Mouse (Mus musculus) MEL (cell line): ENCODE measurements around the gene Lmo1.

ENCODE experiments used
- CTCF ChIP-seq, 3 experiments: IDR thresholded peaks in 2 of 3; conservative IDR thresholded peaks in 1 of 3; 2 replicates each; pipeline ENCODE4 v1.5.1; 2011 to 2012; ENCODE audit warnings: low read length in 3 of 3, low read depth in 2 of 3, mild to moderate bottlenecking in 2 of 3, improper control_type of control experiment in 1 of 3, inconsistent platforms in 1 of 3, mixed read lengths in 1 of 3, moderate library complexity in 1 of 3; ENCODE audit not compliant: control insufficient read depth in 1 of 3, insufficient read depth in 1 of 3, poor library complexity in 1 of 3, severe bottlenecking in 1 of 3
- EP300 ChIP-seq, 2 experiments: IDR thresholded peaks; 2 replicates each; pipeline ENCODE4 v1.6.1; 2011; ENCODE audit warnings: improper control_type of control experiment in 2 of 2, low read length in 2 of 2, low read depth in 1 of 2, mild to moderate bottlenecking in 1 of 2
- ETS1 ChIP-seq: IDR thresholded peaks from 2 replicates; pipeline ENCODE4 v1.6.1; 2012; ENCODE audit warnings: low read depth, mild to moderate bottlenecking, inconsistent platforms, low read length, improper control_type of control experiment, moderate library complexity
- GABPA ChIP-seq: IDR thresholded peaks from 2 replicates; pipeline ENCODE4 v1.6.1; 2012; ENCODE audit warnings: low read depth, mild to moderate bottlenecking, inconsistent platforms, low read length, improper control_type of control experiment, moderate library complexity
- GATA1 ChIP-seq: IDR thresholded peaks from 2 replicates; pipeline ENCODE4 v1.6.1; 2011; ENCODE audit warnings: low read depth, low read length, improper control_type of control experiment
- POLR2A ChIP-seq, 2 experiments: IDR thresholded peaks; 2 replicates each; pipeline ENCODE4 v1.6.1; 2011 to 2012; ENCODE audit warnings: low read length in 2 of 2, mild to moderate bottlenecking in 2 of 2, control low read depth in 1 of 2, improper control_type of control experiment in 1 of 2, low read depth in 1 of 2, moderate library complexity in 1 of 2; ENCODE audit not compliant: control insufficient read depth in 1 of 2, insufficient read depth in 1 of 2, poor library complexity in 1 of 2
- TBP ChIP-seq: IDR thresholded peaks from 2 replicates; pipeline ENCODE4 v1.8.0; 2011; ENCODE audit warnings: low read depth, low read length, improper control_type of control experiment
- USF1 ChIP-seq: IDR thresholded peaks from 2 replicates; pipeline ENCODE4 v1.6.1; 2014; ENCODE audit warnings: low read depth, mild to moderate bottlenecking, inconsistent platforms, low read length, improper control_type of control experiment, moderate library complexity
- ZNF384 ChIP-seq: IDR thresholded peaks from 2 replicates; pipeline ENCODE4 v1.6.1; 2012; ENCODE audit warnings: low read depth, mild to moderate bottlenecking, inconsistent platforms, low read length, improper control_type of control experiment

- TF ChIP-seq GABPA (no peak), EP300 (IDR thresholded peaks at IDR 0.05; ENCODE audit: low read depth in 1 of 2, low read length in 2 of 2) (no peak), ETS1 (no peak), GATA1 (no peak), ZNF384 (no peak), POLR2A (IDR thresholded peaks at IDR 0.05; ENCODE audit: control insufficient read depth in 1 of 2, insufficient read depth in 1 of 2, low read depth in 1 of 2, low read length in 2 of 2, poor library complexity in 1 of 2) (no peak), USF1 (no peak), CTCF (IDR thresholded peaks at IDR 0.05 in 2 of 3, conservative IDR thresholded peaks at IDR 0.05 in 1 of 3; ENCODE audit: control insufficient read depth in 1 of 3, insufficient read depth in 1 of 3, low read depth in 2 of 3, low read length in 3 of 3, poor library complexity in 1 of 3, severe bottlenecking in 1 of 3) (no peak), TBP (no peak)
Observed at GRCm38 (mm10) chr7:109094294-109094693, 80.7 kb downstream of the Lmo1 start.
